Mouse (Mus musculus) embryonic facial prominence, embryonic 13.5 days (tissue): ENCODE data around the gene Pla1a. TPM values are rescaled to one million over a fixed set of nuclear protein-coding genes. Genes with fewer than 3 reads are reported as not detected.
A peak's percentile ranks its signal among the peaks of the same experiment; 100 is the strongest.

ENCODE experiments used
- ATAC-seq: fragments of 200-750 bp; cut with Nextera tagmentation; 2 replicates; pipeline ENCODE4 v1.8.0; 2017; ENCODE audit warnings: low read depth; ENCODE audit not compliant: insufficient number of reproducible peaks, insufficient read depth, low FRiP score, low TSS enrichment
- H3K27ac ChIP-seq: fragments of 300-500 bp; sonication (generic); 2 replicates; pipeline ENCODE4 v1.5.1; 2015; ENCODE audit warnings: moderate library complexity, mild to moderate bottlenecking, inconsistent platforms
- H3K27me3 ChIP-seq: fragments of 300-500 bp; sonication (generic); 2 replicates; pipeline ENCODE4 v1.6.1; 2015; ENCODE audit warnings: mild to moderate bottlenecking, inconsistent platforms
- H3K36me3 ChIP-seq: fragments of 300-500 bp; sonication (generic); 2 replicates; pipeline ENCODE4 v1.6.1; 2015; ENCODE audit warnings: mild to moderate bottlenecking, inconsistent platforms
- H3K4me1 ChIP-seq: fragments of 300-500 bp; sonication (generic); 2 replicates; pipeline ENCODE4 v1.6.1; 2015; ENCODE audit warnings: inconsistent platforms
- H3K4me2 ChIP-seq: fragments of 300-500 bp; sonication (generic); 2 replicates; pipeline ENCODE4 v1.6.1; 2015; ENCODE audit warnings: moderate library complexity, mild to moderate bottlenecking, inconsistent platforms
- H3K4me3 ChIP-seq: fragments of 300-500 bp; sonication (generic); 2 replicates; pipeline ENCODE4 v1.5.1; 2015; ENCODE audit warnings: mild to moderate bottlenecking, inconsistent platforms
- H3K9ac ChIP-seq: fragments of 300-500 bp; sonication (generic); 2 replicates; pipeline ENCODE4 v1.6.1; 2015; ENCODE audit warnings: mild to moderate bottlenecking, inconsistent platforms
- H3K9me3 ChIP-seq: fragments of 300-500 bp; sonication (generic); 2 replicates; pipeline ENCODE4 v1.6.1; 2016; ENCODE audit warnings: inconsistent platforms
- WGBS: fragments of 180-500 bp; shearing (Covaris S2); methylation state at CpG from one replicate; pipeline ENCODE4 v1.1.7; 2015; ENCODE audit warnings: mixed read lengths; 5-methylcytosine and 5-hydroxymethylcytosine counted together
- polyA plus RNA-seq: library from polyadenylated mRNA; unstranded; fragments of >200 nt; fragmentation: Nextera tagmentation; extraction: Ambion mirVana; gene quantifications from 2 replicates; pipeline ENCODE4 v1.2.1, GENCODE M21; 2015

The Pla1a gene
- polyA plus RNA-seq, 1 experiment from 2014 or later = 0.20 TPM

DNA sequence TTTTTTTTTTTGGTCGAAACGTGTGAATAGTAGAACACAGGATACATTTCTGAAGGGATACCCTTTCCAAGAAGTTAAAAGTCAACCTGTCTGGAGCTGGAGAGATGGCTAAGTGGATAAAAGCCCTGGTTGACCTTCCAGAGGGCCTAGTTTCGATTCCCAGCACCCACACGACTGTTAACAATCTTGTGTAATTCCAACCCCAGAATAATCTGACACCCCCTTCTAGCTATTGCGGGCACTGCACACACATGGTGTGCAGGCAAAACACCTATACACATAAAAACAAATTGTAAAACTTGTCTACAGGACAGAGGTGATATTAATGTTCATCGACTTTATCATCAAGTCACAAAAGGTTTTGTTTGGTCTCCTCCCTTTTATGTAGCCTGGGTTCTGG lies 85.4 kb downstream of the Pla1a start:
- 54% methylated on average over 6 of the region's 6 CpGs for WGBS
- H3K9ac ChIP-seq = peak overlapping the region; percentile 93; the same call in 1 of the 2 replicates
- H3K27me3 ChIP-seq = no peaks in the 10 kb centered on the region
- peaks cover 31% of the 10 kb centered on the region for H3K36me3 ChIP-seq
- H3K9me3 ChIP-seq = no peaks in the 10 kb centered on the region
- peaks cover 9% of the 10 kb centered on the region; the same call in 1 of the 2 replicates for H3K4me1 ChIP-seq
- no peak overlapping the region for H3K27ac ChIP-seq
- no peak for ATAC-seq
- peak overlapping the region; percentile 96 for H3K4me3 ChIP-seq
- H3K4me2 ChIP-seq = peak overlapping the region; percentile 69

DNA sequence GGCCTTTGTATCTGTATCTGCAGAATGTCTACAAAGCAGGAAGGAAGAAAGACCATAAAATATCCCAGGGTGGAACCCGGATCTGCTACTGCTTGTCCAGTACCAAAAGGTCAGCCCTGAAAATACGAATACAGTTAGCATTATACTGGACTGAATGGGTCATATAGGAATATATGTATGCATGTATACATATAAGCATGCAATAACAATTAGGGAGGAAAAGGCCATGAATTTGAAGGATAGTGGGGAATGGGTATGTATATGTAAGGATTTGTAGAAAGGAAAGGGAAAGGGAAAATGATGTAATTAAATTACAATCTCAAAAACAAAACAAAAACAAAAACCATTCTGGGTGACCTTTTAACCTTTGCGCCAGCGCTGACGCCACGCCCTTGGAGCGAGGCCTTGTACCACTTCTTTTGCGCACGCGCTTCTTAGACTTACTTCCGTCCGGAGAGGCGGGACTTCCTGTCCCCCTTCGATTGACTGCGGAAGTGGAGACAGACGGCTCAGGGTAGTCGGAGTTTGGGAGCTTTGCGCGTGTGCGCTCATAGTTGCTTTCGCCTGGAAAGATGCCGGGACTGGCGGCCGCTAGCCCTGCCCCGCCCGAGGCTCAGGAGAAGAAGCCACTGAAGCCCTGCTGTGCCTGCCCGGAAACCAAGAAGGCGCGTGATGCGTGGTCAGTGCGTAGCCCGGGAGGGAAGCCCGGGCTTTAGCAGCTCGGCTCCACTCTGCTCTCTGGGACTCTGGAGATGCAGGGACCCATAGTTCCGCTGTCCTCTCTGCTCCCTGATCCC lies 86.2 kb downstream of the Pla1a start, which contains the start of the genes Cox17 and Gm21987:
Gene Cox17, plus strand, starts transcription at position 463 of the 797 bp plus-strand sequence.
Gene Gm21987, plus strand, starts transcription at position 512 of the 797 bp plus-strand sequence.
- Histone ChIP-seq H3K9me3 (no peaks in the 10 kb centered on the region), H3K27ac (peak within 1 kb of the TSS; percentile 83), H3K27me3 (no peaks in the 10 kb centered on the region), H3K4me3 (peak within 1 kb of the TSS; percentile 96), H3K36me3 (peaks cover 25% of the 10 kb centered on the region), H3K4me2 (peak within 1 kb of the TSS; percentile 69), H3K4me1 (peaks cover 12% of the 10 kb centered on the region; the same call in 1 of the 2 replicates), H3K9ac (peak within 1 kb of the TSS; percentile 93)
- WGBS = 3% methylated on average over 35 of the region's 35 CpGs
- ATAC-seq = peak; percentile 87

Other genes starting within 250 kb of the Pla1a start
- gene Nr1i2, start 138.3 kb downstream of the Pla1a start, polyA plus RNA-seq = 0.10 TPM in 1 of 2 replicates, not detected in the other
- gene Maats1, start 91.0 kb downstream of the Pla1a start, polyA plus RNA-seq = 0.08 and 0.52 TPM in 2 replicates
- 104 and 105 TPM in 2 replicates for gene Cox17, start 86.2 kb downstream of the Pla1a start, polyA plus RNA-seq
- gene Gm21987, start 86.1 kb downstream of the Pla1a start, polyA plus RNA-seq = not detected in 2 replicates
- gene Popdc2, start 70.9 kb downstream of the Pla1a start, polyA plus RNA-seq = 1.6 and 2.1 TPM in 2 replicates
- gene Adprh, start 19.6 kb upstream of the Pla1a start, polyA plus RNA-seq = 125 and 138 TPM in 2 replicates
- gene Cd80, start 22.4 kb upstream of the Pla1a start, polyA plus RNA-seq = 0.37 and 0.44 TPM in 2 replicates
- gene Timmdc1, start 89.5 kb upstream of the Pla1a start, polyA plus RNA-seq = 31.3 and 32.1 TPM in 2 replicates
- gene Poglut1, start 117.1 kb upstream of the Pla1a start, polyA plus RNA-seq = 80.3 and 83.6 TPM in 2 replicates
- 126 and 139 TPM in 2 replicates for gene Tmem39a, start 125.6 kb upstream of the Pla1a start, polyA plus RNA-seq